Mouse (Mus musculus) layer of hippocampus, postnatal 36 days (tissue): ENCODE data around the gene Glra4. TPM values are rescaled to one million over a fixed set of nuclear protein-coding genes. Genes with fewer than 3 reads are reported as not detected.
"Not testable (repeated sequence)": the region's sequence is repeated elsewhere in the genome, so short reads cannot be mapped to it uniquely, and the experiment has no call there.

Source experiments
- DNase-seq, 2 experiments: peaks; one replicate each; pipeline ENCODE4 v3.0.0; 2022
- total RNA-seq, 2 experiments: library from RNA; stranded (reverse); gene quantifications; 2 replicates each; pipeline ENCODE4 v1.2.3; 2021

The Glra4 gene
- total RNA-seq, 2 experiments from 2014 or later: 0.25 TPM; not detected in 1

DNA sequence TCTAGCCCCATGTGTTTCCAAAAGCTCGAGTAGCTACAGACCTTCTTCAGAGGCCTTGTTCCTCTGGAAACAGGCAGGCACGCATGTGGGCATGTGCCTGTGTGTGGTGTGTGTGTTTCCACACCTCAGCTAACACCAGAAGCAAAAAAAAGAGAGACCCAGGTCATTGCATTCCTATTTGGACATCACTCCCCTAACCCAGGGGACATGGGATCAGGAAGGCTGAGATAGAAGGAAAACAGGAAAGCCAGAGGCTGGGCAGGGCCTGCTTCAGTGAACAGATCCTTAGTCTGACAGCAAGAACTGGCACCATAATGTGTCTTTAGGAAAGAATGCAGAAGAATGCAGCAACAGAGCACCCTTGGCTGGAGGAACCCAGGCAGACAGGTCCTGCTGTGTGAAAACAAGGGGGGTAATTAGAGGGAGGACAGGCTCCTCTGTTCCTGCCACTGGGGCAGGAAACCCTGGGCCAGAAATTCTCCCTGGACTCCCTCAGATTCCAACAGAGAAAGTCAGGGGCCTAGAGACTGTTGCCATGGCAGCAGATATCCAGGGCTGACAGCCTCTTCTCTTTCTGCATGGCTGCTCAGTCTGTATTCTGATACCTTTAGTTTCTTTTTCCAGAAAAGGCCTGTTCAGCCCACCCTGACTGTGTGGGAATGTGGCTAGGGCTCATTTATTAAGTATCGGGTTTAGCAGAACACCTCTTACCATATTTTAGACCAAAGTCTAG lies 65.0 kb downstream of the Glra4 start:
- not testable (repeated sequence) for DNase-seq

- no peak for DNase-seq
Observed at GRCm38 (mm10) chrX:136708782-136709181, 71.2 kb downstream of the Glra4 start.

DNA sequence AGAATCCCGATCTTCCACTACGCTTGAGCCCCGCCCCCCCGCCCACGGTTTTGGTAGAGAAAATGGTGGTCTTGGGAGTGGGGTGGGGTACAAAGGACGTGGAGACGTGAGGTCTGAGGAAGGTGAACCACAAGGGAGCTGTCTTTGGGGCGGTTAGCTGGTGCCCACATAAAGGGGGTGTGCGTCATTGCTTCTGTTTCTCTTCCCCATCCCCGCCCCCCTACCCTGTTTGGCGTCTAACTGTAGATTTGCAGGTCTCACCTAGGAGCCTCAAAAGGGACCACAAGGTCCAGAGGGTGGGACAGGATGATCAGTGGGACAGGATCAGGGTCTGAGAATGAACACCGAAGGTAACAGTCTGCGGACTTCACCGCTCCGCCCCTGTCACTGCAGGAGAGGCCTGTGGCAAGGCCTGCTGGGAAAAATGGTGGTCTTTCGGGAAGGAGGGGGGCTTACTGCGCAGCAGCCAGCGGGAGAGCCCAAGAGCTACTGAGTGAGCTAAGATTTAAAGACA lies 71.7 kb downstream of the Glra4 start:
- peak; percentile 30 to 44 for DNase-seq

Other genes with a start within 250 kb of the Glra4 start
- under 1 TPM in 1 of 2 experiments, not detected in 1; 0.23 TPM for gene Kir3dl2, start 236.1 kb downstream of the Glra4 start, total RNA-seq
- 100 to 1,000 TPM; 188 to 204 TPM for gene Tceal3, start 189.3 kb downstream of the Glra4 start, total RNA-seq
- 10 to 100 TPM; 14.4 to 15.5 TPM for gene Tceal1, start 72.2 kb downstream of the Glra4 start, total RNA-seq
- gene Morf4l2, start 36.5 kb downstream of the Glra4 start, total RNA-seq: 100 to 1,000 TPM; 404 to 419 TPM
- 1,000 to 10,000 TPM; 1,151 to 1,186 TPM for gene Plp1, start 42.5 kb upstream of the Glra4 start, total RNA-seq
- 10 to 100 TPM; 26.9 to 31.2 TPM for gene Rab9b, start 88.6 kb upstream of the Glra4 start, total RNA-seq
- not detected for gene H2bfm, start 147.2 kb upstream of the Glra4 start, total RNA-seq
- gene Tmsb15b2, start 195.4 kb upstream of the Glra4 start, total RNA-seq: 10 to 100 TPM; 17.8 to 19.9 TPM
- 1 to 10 TPM; 2.2 to 5.6 TPM for gene Tmsb15l, start 196.7 kb upstream of the Glra4 start, total RNA-seq
- 10 to 100 TPM in 1 of 2 experiments, 1 to 10 TPM in 1; 6.3 to 10.0 TPM for gene Tmsb15b1, start 196.7 kb upstream of the Glra4 start, total RNA-seq
- gene Zcchc18, start 213.0 kb upstream of the Glra4 start, total RNA-seq: 100 to 1,000 TPM; 241 to 262 TPM